Mouse (Mus musculus) CH12F3 (cell line): ENCODE data around the gene Gm20388.

ENCODE experiments used
- in situ Hi-C: fragments of 300-500 bp; cut with MboI; formaldehyde crosslinking; loops from 2 replicates; pipeline ENCODE4 v1.14.3; 2020; ENCODE audit warnings: low sequenced_read_pairs

The Gm20388 gene

DNA sequence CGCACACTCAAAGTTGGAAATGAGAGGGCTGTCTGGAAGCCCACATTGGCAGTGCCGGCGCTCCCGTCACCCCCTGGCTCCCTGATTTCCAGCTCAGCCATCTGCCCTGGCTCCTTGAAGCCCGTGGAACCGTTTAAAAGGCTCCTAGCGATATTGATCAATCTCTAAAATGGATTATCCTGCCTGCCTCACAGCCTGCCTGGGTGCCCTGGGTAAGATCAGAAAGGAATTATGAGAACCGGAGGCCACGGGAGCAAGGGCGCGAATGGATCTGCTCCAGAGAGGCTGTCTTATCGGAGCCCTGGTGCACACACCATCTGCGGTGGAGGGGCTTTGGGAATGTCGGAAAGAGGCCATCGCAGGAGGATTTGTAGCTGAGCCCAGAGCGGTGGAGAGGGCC, 561.6 kb downstream of the Gm20388 start:
- in situ Hi-C loops, result no loop called here

GRCm38 (mm10) chr8:120473729-120474364, 563.2 kb downstream of the Gm20388 start:
- in situ Hi-C loops, result no loop called here

DNA sequence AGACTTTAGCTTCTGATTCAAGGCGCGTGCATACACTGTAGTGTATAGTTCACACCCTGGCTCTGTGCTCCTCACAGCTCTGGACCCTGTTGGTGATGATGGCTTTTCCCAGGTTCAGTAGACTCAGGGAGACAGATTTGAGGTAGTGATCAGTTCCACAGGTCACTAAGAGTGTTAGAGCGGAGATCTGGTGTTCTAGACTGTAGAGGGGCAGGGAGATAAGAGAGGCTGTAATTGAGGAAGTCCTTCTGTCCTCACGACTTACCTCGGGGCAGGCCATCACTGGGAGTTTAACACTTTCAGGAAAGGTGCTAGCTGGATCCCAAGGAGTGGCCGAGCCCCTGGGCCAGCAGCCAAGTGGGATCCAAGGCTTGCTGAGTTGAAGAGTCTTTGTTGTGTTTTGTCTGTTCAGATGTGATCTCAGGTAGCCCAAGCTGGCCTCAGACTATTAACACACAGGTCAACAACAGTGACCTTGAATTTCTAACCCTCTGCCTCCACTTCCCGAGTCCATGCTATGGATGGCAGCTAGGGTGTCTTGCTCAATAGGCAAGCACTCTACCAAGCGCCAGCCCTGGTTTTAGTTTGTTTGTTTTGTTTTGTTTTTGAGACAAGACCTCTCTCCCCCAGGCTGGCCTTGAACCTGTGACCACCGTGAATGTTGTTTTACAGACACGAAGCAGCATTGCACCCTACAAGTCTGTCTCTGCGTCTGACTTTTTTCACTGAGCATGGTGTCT, 564.0 kb downstream of the Gm20388 start:
- in situ Hi-C loops, result no loop called here

DNA sequence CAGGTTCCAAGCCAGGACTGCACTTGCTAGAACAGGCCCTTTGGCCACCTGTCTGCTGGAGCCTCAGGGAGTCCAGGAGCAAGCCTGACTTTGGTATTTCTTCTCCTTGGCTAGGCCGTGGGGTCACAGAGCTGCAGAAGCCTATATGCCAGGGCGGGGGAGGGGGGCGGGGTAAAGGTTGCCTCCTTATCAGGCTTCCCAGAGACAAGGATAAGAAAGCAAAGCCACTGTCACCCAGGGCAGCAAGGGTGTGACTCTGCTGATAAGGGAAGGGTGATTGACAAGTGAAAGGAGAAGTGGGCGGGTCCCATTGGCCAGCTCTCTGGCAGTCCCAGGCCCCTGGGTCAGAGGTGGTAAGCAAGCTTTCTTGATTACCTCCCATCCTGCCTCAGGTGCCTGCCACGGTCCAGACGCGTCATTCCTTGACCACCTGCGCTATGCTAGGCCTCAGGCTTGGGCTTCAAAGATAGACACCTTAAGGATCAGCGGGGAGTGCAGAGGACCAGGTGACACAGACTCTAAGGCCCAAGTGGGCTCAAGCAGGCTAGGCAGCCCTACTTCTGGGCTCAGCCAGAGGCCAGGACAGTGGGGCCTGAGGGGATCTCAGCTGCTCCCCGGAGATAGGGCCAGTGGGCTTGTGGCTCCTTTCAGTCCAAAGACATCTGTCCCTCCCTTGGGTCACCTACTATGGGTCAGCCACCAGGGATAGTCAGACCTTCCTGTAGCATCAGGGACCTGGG, 565.0 kb downstream of the Gm20388 start:
- in situ Hi-C loops, result no loop called here

GRCm38 (mm10) chr8:120476711-120477575, 566.3 kb downstream of the Gm20388 start:
- in situ Hi-C loops, result no loop called here

DNA sequence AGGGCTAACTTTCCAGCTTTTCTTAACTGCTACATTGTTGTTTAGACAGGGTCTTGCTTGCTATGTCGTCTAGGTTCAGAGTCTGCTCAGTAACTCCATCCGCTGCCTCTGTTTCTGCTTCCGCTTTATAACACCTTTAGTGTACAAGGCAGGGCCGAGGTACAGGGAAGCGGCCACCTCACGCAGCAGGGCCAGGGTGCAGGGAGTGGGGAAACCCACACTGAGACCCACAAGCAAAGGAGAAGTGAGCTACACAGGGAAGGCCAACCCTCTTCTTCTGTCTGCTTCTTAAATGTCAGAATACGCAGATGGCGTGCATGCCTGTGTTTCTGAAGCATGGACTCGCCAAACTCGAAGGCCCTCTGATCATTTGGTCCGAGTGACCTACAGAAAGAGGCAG, 568.1 kb downstream of the Gm20388 start:
- in situ Hi-C loops, result no loop called here

DNA sequence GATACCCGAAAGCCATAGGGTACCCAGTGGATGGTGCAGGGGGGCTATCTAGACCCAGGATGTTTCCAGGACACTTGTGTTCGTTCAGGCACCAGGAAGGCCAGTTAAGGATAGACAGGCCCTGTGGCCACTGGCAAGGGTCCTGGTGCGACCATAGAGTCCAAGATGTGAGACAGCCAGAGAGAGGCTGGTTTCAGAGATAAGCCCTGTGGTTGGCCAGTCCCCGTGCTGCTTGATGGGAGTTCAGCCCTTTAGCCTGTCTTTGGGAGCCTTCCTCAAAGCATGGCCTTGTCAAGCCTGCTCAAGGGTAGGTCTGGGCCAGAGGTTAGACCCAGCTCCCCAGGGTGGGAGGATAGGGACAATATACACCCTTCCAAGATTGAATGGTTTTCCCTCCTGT, 569.0 kb downstream of the Gm20388 start:
- in situ Hi-C loops, result no loop called here

GRCm38 (mm10) chr8:120482015-120482689, 571.5 kb downstream of the Gm20388 start:
- in situ Hi-C loops, result no loop called here

- in situ Hi-C loops, result no loop called here
These were observed 573.8 kb downstream of the Gm20388 start for GRCm38 (mm10) chr8:120484460-120484859.

DNA sequence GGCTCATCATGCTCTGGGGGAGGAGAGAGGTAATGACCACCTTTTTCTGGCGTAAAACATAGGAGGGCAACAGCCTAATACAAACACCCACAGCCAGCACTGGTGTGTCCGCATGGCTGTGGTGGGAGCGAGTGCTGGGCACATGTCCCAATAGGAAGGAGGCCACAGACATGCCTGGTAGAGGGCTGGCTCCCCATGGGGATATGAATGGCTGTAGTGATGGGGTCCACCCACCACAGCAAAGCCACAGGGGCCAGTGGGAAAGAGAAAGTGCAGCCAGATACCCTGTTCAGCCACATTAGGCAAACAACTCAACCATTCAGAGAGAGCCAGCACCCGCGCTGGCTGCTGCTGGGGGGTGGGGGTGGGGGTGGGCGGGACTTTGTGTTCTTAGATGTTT, 574.5 kb downstream of the Gm20388 start:
- in situ Hi-C loops, result no loop called here

GRCm38 (mm10) chr8:120485551-120486476, 575.2 kb downstream of the Gm20388 start:
- in situ Hi-C loops, result no loop called here

- in situ Hi-C loops, result no loop called here
These were observed 576.1 kb downstream of the Gm20388 start for GRCm38 (mm10) chr8:120486477-120487376.

- in situ Hi-C loops, result no loop called here
These were observed 576.7 kb downstream of the Gm20388 start for GRCm38 (mm10) chr8:120487377-120487728.

GRCm38 (mm10) chr8:120487729-120488510, 577.3 kb downstream of the Gm20388 start:
- in situ Hi-C loops, result no loop called here

DNA sequence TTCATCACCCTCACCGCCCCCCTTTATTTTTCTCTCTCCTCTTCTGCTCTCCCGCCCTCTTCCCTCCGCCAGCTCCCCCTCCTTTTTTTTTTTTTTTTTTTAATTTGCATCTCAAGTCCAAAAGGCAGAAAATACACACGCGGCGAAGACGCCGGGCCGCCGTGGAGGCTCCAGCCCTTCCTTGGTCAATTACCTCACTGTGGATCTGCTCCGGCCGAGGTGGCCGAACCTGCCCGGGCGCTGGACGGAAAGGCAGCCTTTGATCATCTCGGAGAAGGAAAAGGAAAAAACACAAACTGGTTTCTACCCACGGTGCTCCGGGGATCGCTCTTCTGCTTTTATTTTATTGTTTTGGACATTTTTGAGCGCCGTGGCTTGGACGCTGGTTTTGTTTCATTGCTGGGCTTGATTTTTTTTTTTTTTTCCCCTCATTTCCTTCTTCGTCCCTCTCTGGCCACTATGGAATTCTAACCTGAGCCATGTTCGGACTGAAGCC, 578.0 kb downstream of the Gm20388 start:
- in situ Hi-C loops, result no loop called here

- in situ Hi-C loops, result no loop called here
These were observed 578.6 kb downstream of the Gm20388 start for GRCm38 (mm10) chr8:120489142-120489754.

- in situ Hi-C loops, result no loop called here
These were observed 579.2 kb downstream of the Gm20388 start for GRCm38 (mm10) chr8:120489771-120490281.
